Mouse (Mus musculus) bone marrow, adult 2 months (tissue): ENCODE measurements around the gene Rft1.

Experiments
- CTCF ChIP-seq: fragments of 200-500 bp; IDR thresholded peaks from 2 replicates; pipeline ENCODE4 v1.5.1; 2011; ENCODE audit warnings: low read length, control low read depth; ENCODE audit not compliant: control insufficient read depth, insufficient read depth
- POLR2A ChIP-seq: fragments of 200-500 bp; IDR thresholded peaks from 2 replicates; pipeline ENCODE4 v1.6.1; 2011; ENCODE audit warnings: low read depth, mild to moderate bottlenecking, control low read depth, low read length, borderline replicate concordance; ENCODE audit not compliant: control insufficient read depth

GRCm38 (mm10) chr14:30722406-30722805 lies 68.2 kb downstream of the Rft1 start:
- TF ChIP-seq CTCF (no peak), POLR2A (no peak)
